Mouse (Mus musculus) cerebellum, postnatal 36 days (tissue): ENCODE data around the gene Ptprg.
"Not testable (repeated sequence)": the region's sequence is repeated elsewhere in the genome, so short reads cannot be mapped to it uniquely, and the experiment has no call there.

ENCODE experiments used
- DNase-seq, 2 experiments: peaks; one replicate each; pipeline ENCODE4 v3.0.0; 2021 to 2022; ENCODE audit warnings: mixed read lengths in 2 of 2

Gene Ptprg

GRCm38 (mm10) chr14:11984086-11984485 is 430.8 kb downstream of the Ptprg start:
- no peak for DNase-seq

- DNase-seq, result no peak
Observed at GRCm38 (mm10) chr14:11988975-11989374, 435.6 kb downstream of the Ptprg start.

- DNase-seq, result no peak
Observed at GRCm38 (mm10) chr14:11991151-11991550, 437.8 kb downstream of the Ptprg start.

GRCm38 (mm10) chr14:11992111-11992510 is 438.8 kb downstream of the Ptprg start:
- no peak for DNase-seq

GRCm38 (mm10) chr14:11992534-11992933 is 439.2 kb downstream of the Ptprg start:
- DNase-seq, result no peak

- DNase-seq, result no peak
Observed at GRCm38 (mm10) chr14:11997555-11997954, 444.2 kb downstream of the Ptprg start.

- no peak for DNase-seq
Observed at GRCm38 (mm10) chr14:11998464-11998863, 445.1 kb downstream of the Ptprg start.

- no peak for DNase-seq
Observed at GRCm38 (mm10) chr14:12004061-12004460, 450.7 kb downstream of the Ptprg start.

- DNase-seq, result no peak
Observed at GRCm38 (mm10) chr14:12011766-12012165, 458.4 kb downstream of the Ptprg start.

- no peak for DNase-seq
Observed at GRCm38 (mm10) chr14:12025812-12026728, 472.7 kb downstream of the Ptprg start.

- DNase-seq, result no peak
Observed at GRCm38 (mm10) chr14:12027247-12027646, 473.9 kb downstream of the Ptprg start.

- no peak for DNase-seq
Observed at GRCm38 (mm10) chr14:12029926-12030325, 476.6 kb downstream of the Ptprg start.

GRCm38 (mm10) chr14:12036530-12037283 is 483.4 kb downstream of the Ptprg start:
- DNase-seq, result no peak

GRCm38 (mm10) chr14:12039743-12040142 is 486.4 kb downstream of the Ptprg start:
- no peak for DNase-seq

GRCm38 (mm10) chr14:12041566-12041965 is 488.2 kb downstream of the Ptprg start:
- DNase-seq, result no peak

GRCm38 (mm10) chr14:12046226-12046882 is 493.0 kb downstream of the Ptprg start:
- no peak for DNase-seq

GRCm38 (mm10) chr14:12047637-12048036 is 494.3 kb downstream of the Ptprg start:
- DNase-seq, result no peak

- no peak for DNase-seq
Observed at GRCm38 (mm10) chr14:12056912-12057524, 503.7 kb downstream of the Ptprg start.

GRCm38 (mm10) chr14:12057856-12058255 is 504.5 kb downstream of the Ptprg start:
- DNase-seq, result no peak

GRCm38 (mm10) chr14:12059149-12059548 is 505.8 kb downstream of the Ptprg start:
- DNase-seq, result no peak

GRCm38 (mm10) chr14:12061313-12061712 is 508.0 kb downstream of the Ptprg start:
- DNase-seq, result not testable (repeated sequence)

- DNase-seq, result no peak
Observed at GRCm38 (mm10) chr14:12062628-12063360, 509.5 kb downstream of the Ptprg start.
